Mouse (Mus musculus) gastrocnemius, postnatal 10 days (tissue): ENCODE data around the gene Slc25a45. TPM values are rescaled to one million over a fixed set of nuclear protein-coding genes. Genes with fewer than 3 reads are reported as not detected.
"Not testable (repeated sequence)": the region's sequence is repeated elsewhere in the genome, so short reads cannot be mapped to it uniquely, and the experiment has no call there.

Source experiments
- DNase-seq: peaks from one replicate; pipeline ENCODE4 v3.0.0; 2021; ENCODE audit warnings: mixed read lengths
- total RNA-seq, 2 experiments: library from RNA; stranded (reverse); gene quantifications; 2 replicates each; pipeline ENCODE4 v1.2.3; 2021

Slc25a45 gene
- total RNA-seq, 2 experiments from 2014 or later: 2.6 to 3.5 TPM

DNA sequence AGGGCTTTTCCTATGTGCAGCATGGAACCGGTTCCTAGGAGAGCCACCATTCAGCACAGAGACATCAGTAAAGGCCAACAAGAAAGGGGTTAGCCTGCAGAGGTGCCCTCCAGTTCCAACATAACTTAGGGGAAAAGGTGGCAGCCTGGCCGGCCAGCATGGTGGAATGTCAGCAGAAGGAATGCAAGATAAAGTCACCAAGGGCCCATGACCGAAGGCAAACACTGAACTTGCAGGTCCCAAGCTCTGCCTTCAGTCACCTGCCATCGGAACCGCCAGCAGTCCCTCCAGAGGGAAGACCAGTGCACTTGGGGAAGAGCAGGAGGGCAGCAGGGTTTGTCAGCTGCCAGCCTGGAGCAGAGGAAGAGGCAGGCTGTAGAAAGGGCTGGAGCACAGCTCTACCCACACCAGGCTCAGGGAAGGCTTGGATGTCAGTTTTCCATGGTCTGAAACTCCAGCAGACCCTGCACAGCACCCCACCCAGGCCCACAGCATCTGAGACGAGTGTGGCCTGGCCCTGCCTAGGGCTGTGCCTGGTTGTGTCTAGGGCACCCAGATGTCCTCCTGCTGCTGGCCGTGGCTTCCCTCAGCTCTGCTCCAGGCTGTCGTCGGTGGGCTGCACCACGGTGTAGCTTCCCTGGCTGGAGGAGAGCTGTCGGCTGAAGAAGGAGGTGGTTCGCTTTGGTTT lies 25.4 kb upstream of the Slc25a45 start:
- no peak for DNase-seq

DNA sequence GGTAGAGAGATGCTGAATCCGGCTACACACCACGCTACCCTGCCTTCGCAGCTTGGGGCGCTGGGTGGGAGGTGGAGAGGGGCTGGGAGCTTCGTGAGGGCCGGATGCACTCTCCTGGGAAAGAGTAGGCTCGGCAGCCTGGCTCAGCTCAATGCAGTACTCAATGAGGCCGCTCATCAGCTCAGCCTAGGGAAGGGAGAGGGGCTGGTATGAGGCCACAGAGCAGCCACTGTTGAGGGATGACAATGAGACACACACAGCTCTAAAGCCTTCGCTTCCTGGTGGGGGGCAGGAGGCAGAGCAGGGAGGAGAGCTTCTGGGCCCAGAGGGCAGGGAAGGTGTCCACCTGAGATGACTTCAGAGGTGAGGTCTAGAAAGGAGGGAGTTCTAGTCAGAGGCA lies 21.0 kb upstream of the Slc25a45 start:
- DNase-seq: no peak

DNA sequence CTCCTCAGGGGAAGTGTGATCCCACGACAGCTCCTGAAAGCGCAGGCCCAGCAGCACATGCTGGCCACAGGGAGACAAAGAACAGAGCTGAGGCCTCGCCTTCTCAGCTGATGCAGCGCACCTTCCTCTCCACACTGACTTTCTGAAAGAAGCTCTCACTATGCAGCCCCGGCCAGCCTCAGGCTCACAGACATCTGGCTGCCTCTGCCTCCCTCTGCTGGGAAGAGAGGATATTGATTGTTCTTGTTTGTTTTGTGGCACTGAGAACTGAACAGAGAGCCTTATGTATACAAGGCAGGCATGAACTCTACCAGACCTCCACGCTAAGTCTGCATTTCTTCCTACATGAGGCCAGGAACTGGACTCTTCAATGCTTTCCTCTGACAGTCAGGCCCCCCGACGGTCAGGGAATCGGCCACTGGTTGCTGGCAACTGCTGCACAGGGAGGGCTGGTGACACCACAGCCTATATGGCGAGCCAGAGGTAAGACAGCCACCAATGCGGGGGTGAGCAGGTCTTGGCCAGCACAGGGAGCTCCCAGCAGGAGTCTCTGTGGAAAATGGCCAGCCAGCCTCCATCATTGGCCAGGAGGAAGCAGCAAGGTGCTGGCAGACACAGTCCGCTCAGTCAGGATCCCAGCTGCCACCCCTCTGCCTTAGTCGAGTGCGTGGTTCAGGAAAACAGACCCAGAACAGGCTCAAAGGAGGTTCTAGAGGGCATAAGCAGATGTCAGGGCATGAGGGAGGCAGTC lies 15.1 kb upstream of the Slc25a45 start:
- DNase-seq: no peak

DNA sequence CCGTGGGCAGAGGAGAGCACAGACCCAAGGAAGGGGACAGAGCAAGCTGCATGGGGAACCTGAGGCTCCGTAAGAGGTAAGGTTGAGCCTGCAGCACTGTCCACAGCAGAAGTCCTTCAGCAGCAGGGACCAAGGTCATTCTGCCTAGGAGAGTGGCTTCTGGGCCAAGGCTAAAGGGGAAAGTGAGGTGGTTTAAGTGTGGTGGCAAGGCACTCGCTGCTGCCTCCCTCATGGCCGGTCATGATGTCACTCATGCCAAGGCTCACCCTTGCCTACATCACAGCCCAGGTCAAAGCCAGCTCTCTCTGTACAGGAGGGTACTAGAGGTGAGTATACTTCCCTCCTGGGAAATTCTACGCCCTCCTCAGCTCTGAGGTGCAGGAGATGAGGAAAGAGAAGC lies 13.8 kb upstream of the Slc25a45 start:
- no peak for DNase-seq

DNA sequence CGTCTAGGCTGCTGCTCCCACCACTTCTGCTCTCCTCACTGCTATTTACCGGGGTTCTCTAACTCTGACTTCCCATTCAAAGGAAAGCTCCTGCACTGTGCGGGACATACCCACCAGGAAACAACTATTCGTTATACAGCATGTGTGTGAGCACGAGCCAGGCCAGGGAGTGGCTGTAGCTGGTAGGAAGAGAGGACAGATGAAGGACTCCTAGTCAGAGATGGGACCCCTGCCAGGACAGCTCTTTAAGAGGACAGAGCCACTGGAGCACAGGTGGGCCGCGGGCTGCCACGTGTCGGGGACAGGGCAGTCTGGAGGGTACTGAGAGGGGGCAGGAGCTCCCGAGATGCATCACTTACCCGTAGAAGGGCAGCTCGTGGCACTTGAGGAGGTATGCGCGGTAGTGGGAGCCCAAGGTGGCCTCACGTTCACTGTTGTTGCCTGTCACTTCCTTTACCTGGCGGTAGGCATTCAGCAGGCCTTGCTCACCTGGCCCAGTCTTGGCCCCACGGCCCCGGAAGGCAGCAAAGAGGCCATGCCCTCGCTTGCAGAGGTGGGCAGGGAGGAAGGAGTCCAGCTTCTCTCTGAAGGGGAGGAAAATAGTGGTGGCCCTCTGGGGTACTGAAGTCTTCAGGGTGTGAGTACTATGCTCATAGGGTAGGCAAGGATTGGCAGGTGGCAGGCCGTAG lies 12.8 kb upstream of the Slc25a45 start:
- no peak for DNase-seq

DNA sequence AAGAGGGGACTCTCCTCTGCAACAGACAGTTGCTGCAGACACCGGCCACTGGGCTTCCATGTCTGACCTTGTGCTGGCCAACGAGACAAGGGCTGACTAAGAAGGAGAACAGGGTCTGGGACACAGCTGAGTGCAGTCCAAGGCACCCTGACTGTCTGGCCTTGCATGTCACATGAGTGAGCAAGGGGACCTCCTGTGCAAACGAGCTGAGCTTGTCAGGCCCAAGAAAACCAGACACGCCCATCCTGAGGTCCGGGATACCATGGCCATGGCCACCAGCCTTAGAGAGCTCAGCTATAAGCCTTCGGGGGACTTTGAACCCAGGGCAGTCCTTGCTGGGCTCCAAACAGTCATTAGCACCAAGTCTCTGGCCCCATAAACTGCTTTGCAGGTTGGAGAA lies 9.5 kb upstream of the Slc25a45 start:
- no peak for DNase-seq

DNA sequence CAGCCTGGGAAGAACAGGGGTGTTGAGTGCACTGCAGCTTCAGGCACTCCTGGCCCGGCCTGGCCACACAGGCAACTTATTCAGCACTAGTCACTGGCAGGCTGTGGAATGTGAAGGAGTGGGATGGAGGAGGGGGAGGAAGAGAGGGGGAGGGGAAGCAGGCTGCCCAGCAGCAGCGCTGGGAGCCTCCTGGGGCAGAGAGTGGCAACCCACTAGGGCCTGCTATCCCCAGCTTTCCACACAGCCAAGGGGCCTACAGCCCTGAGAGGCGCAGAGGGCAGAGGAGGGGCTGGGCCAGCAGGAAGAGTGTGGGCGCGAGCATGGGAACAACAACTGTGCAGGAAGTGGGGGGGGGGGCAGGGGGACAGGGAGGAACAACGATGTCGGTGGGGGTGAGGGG lies 6.3 kb upstream of the Slc25a45 start:
- DNase-seq: no peak

DNA sequence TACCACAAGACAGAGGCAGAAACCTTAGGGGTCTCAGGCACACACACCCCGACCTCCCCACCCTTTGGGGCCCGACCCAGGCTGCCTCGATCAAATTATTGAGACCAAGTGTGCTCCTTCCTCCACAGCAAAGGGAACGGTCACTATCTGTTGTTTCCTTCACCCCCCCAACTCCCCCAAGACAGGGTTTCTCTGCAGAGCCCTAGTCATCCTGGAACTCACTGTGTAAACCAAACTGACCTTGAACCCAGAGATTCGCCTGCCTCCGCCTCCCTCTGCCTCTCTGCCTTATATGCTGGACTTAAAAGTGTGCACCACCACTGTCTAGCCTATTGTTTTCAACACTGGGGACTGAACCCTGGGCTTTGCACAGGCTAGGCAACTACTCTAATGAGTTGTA lies 5.9 kb upstream of the Slc25a45 start:
- no peak for DNase-seq

DNA sequence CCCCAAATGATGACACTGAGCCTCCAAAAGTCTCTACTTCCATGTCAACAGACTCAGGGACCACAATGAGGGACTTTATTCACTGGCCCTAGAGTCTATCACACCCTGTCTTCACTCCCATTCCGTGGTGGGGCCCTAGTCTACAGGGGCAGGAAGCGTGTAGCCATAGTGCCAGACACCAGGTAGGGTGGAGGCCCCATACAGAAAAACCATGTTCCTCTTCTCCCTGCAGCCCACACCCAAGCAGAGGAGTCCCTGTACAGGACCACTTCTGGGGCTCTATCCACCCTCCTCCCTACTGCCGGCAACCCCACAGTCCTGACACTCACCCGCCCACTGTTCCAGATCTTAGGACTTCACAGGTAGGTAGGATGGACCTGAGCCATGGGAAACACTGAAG lies 5.1 kb upstream of the Slc25a45 start:
- no peak for DNase-seq

DNA sequence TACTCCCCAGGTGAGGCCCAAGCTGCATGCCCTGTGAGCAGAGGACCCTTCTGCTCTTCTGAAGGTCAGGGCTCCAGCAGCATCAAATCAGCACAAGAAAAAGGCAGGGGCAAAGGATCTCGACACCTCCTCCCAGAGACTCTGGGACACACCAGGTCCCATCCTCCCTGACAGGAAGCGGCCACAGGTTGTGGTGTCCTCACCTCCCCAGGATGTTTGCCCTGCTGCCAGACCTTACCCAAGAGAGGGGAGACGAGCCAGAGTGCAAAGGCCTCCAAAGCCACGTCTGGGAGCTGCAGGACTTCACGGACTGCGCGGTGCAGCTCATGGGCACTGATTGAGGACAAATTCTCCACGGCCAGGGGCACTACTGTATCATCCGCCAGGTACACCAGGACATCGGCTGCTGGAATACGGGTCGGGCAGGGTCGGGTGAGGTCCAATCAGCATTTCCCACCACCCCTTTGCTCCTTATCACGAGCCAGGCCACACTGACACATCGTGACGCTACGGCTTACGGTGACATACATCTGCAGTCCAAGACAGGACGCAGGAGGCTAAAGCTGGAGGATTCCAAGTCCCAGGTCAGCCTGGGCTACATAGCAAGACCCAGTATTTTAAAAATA lies 4.6 kb upstream of the Slc25a45 start:
- no peak for DNase-seq

DNA sequence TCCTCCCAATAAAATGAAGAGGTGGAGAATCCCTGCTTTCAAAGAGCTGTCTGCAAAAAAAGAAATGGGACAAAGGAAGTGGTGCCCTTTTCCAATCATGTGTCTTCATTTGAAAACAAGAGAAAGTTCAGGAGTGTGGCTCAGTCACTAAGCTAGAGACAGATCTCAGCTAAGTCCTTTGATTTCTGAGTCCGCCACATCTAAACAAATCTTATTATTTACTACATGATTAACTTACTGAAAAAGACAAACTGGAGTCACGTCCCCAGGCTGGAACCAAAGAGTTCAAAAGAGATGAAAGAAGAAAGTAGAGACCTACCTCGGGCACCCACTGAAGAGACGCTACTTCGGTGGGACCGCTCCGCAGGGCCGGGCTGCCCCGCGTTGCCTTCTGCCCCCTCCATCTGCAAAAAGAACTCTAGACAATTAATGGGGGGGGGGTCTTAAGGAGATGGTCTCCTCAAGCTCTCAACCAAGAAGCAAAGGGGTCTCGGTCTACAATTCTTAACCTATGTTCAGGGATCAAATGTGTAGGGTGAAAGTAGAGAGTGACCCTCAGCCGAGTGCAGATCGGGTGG lies 3.1 kb upstream of the Slc25a45 start:
- no peak for DNase-seq

DNA sequence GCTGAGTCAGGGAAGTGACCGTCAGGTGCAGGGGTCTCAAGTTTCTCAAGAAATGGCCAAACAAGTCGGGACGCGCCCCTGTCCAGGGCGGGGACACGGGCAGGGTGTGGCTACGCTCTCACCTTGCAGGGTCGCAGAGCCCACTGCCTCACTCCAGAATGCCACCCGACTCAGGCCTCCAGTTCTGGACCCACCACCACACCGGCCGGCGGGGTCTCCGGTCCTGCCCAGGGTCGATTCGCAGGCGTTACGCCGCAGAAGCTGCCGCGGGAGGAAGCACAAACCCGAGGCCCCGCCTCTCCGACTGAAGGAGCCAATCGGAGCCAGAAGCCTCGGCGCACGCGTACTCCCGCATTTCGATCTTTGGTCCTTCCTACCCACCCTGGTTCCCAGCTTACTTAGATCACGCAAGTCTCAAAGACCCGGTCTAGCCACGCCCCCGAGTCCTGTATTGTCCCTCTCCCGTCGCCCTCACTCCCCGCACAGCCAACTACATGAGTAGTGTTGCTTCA lies 2.6 kb upstream of the Slc25a45 start, which contains the start of gene Frmd8:
Gene Frmd8 (minus strand): TSS at position 306 of the 512 bp plus-strand sequence.
- peak; percentile 92 for DNase-seq

DNA sequence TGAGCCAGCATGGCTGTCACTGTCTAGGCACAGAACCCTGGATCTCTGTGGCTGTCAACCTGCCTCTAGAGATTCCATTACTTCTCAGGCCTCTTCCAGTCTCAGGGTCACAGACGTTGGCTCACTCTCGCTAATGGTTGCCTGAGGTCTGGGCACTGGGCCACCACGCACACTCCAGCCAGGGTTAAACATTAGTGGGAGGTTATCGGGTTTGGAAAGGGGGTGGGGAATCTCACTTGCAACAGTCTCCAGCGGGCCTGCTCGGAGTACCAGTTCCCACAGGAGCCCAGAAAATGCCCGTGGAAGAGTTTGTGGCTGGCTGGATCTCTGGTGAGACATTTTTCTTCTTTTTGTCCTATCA lies 734 bp downstream of the Slc25a45 start:
- no peak for DNase-seq

DNA sequence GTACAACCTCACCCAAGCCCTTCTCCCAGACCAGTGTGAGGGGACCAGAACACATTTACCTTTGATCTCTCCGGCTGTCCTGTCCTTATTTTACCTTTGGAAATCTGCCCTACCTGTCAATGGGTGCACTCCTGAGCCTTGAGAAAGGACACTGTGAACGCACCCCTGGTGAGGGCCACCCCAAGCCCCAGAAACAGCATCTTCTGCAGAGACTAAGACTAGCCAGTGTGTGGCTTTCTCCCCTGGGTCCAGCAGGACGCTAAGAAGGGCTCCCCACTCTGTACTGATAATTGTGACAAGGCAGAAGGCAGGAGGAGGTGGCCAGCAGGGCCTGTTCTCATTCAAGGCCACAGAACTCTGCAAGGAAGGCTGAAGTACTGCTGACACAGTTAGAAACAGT lies 1.3 kb downstream of the Slc25a45 start:
- DNase-seq: no peak

DNA sequence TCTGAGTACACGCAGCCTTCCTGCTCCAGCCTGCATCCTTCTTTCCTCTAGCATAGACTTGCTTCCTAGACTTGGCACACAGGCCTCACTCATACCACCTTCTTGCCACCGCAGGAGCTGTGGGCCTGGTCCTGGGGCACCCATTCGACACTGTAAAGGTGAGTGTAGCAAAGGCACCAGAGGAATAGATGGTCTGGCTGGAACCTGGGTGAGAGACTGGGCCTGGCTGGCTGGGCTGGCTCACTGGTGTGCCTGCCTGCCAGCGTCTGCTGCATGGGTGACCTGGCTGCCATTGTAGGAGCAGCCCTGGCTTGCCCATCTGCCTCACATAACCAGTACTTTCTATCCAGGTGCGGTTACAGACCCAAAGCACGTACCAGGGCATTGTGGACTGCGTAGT lies 2.1 kb downstream of the Slc25a45 start:
- no peak for DNase-seq

DNA sequence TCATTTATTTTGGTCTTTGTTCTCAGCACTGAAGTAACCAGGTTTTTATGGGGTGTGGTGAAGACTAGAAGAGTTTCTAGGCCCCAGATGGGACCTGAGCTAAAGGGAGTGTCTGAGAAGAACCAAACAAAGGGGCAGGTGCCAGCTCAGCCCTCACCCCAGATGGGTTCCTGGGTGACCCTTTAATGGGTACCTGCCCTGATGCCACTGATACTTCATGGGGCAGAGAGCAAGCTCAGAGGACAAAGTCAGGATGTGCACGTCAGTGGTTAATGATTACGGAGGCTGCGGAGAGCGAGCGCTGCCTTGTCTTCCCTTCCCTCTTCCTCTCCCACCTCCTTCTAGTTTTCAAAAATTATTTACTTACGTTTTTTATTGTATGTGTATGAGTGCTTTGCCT lies 3.5 kb downstream of the Slc25a45 start:
- no peak for DNase-seq

DNA sequence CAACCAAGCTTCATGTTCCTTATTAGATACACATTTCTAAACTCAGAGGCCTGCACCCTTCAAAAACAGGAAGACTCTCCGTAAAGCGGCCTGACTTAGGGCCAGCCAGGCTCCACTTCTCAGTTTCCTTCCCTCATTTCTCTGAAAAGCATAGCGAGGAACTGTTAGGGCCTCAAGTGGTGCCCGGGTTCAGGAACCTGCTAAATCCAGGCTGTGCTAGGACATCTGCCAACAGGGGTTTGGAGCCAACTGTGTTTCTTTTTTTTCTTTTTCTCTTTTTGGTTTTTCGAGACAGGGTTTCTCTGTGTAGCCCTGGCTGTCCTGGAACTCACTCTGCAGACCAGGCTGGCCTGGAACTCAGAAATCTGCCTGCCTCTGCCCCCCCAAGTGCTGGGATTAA lies 4.5 kb downstream of the Slc25a45 start:
- not testable (repeated sequence) for DNase-seq

DNA sequence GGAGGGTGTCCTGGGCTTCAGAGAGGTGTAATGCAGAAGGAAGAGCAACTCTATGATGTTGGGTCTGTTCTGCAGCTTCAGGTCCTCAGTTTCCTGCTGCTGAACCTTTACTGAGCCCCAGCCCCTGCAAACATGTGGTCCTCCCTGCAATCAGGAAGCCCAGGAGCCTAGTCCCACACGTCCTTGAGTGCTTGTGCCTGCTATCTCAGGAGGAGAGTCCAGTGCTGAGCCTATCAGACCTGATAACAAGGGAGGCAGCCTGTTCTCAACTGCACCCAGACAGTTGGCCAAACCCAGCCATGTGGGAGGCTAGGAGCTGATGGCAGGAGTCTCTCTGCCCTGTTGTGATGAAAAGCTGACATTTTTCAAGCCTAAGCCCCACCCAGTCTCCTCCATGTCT lies 6.3 kb downstream of the Slc25a45 start:
- no peak for DNase-seq

DNA sequence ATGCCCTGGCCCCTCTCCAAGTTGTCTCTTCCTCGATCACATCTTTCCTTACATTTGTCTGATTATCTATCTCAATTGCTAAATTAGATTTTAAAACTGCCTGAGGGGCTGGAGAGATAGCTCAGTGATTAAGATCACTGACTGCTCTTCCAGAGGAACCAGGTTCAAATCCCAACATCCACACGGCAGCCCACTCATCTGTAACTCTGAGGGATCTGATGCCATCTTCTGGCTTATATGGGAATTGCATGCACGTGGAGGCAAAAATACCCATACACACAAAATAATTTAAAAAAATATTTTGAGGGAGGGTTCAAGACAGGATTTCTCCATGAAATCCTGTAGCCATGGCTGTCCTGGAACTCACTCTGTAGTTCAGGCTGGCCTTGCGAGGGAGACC lies 8.2 kb downstream of the Slc25a45 start:
- no peak for DNase-seq

DNA sequence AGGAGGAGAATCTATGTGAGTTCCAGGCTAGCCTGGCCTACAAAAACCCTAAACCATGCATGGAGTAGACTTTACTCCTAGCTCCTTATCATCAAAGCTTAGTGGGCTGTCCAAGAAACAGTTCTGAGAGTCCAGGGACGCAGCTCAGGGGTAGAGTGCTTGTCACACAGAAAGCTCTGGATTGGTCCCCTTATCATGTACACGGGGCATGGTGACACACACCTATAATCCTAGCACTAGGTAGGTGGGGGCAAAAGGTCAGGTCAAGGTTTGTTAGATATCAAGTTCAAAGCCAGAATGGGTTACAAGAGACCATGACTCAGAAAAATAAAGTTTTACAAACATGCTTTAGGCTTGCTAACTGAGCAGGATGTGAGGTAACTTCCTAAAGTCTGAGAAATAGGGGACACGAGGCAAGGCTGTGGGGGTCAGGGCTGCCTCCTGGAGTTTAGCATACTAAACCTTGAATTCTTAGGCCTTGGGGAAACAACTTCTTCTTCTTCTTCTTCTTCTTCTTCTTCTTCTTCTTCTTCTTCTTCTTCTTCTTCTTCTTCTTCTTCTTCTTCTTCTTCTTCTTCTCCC lies 9.7 kb downstream of the Slc25a45 start:
- no peak for DNase-seq

DNA sequence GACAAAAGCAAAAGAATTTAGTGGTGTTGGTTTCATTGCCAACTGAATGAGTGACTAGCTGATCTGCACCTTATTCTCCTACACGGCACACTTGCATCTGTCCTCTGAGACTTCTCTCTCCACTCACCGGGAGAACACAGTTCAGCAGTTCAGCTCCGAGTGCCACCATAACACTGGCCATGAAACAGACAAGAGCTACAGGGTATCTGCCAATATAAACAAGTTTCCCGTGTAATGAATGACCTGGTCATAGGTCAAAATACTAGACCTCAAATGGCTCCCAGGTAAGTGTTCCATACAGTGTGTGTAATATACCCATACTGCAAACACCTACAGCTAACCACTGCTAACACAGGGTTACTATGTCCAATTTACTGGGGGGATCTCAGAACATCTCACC lies 11.6 kb downstream of the Slc25a45 start:
- no peak for DNase-seq
